Mouse (Mus musculus): ENCODE data around the gene Clec1b. TPM values are rescaled to one million over a fixed set of nuclear protein-coding genes. Genes with fewer than 3 reads are reported as not detected.

Gene Clec1b
- polyA plus RNA-seq, 1 experiment from 2014 or later, result 3.9 TPM

GRCm38 (mm10) chr6:129374937-129375471 is 22.1 kb upstream of the Clec1b start:
- no peak overlapping the region for H3K27ac ChIP-seq (ENCODE audit: low read length)
- no peaks in the 10 kb centered on the region for H3K27me3 ChIP-seq (ENCODE audit: control insufficient read depth, insufficient read depth, low read length)
- WGBS, result 62% methylated on average over 2 of the region's 2 CpGs
- H3K4me1 ChIP-seq (ENCODE audit: control insufficient read depth, insufficient read depth, low read length), result no peaks in the 10 kb centered on the region
- no peak overlapping the region for H3K4me3 ChIP-seq (ENCODE audit: low read length)
- ATAC-seq (replicated peaks; ENCODE audit: extremely low read depth, insufficient read depth, low FRiP score), result no peak
- H3K36me3 ChIP-seq (ENCODE audit: control insufficient read depth, insufficient read depth), result no peaks in the 10 kb centered on the region
- H3K9me3 ChIP-seq (replicated peaks; ENCODE audit: control insufficient read depth, low read length), result peaks cover 5% of the 10 kb centered on the region; the same call in 1 of the 2 replicates
- no peak overlapping the region for H3K9ac ChIP-seq (ENCODE audit: low read length)
- no peak overlapping the region for H3K4me2 ChIP-seq (ENCODE audit: low read depth, low read length)

GRCm38 (mm10) chr6:129380454-129380853 is 16.6 kb upstream of the Clec1b start:
- no peak overlapping the region for H3K9ac ChIP-seq (ENCODE audit: low read length)
- H3K4me3 ChIP-seq (ENCODE audit: low read length), result no peak overlapping the region
- H3K27ac ChIP-seq (ENCODE audit: low read length), result no peak overlapping the region
- no peaks in the 10 kb centered on the region for H3K36me3 ChIP-seq (ENCODE audit: control insufficient read depth, insufficient read depth)
- ATAC-seq (replicated peaks; ENCODE audit: extremely low read depth, insufficient read depth, low FRiP score), result no peak
- 62% methylated on average over 4 of the region's 4 CpGs for WGBS
- no peak overlapping the region for H3K4me2 ChIP-seq (ENCODE audit: low read depth, low read length)
- peaks cover 5% of the 10 kb centered on the region; the same call in 1 of the 2 replicates for H3K9me3 ChIP-seq (replicated peaks; ENCODE audit: control insufficient read depth, low read length)
- H3K4me1 ChIP-seq (ENCODE audit: control insufficient read depth, insufficient read depth, low read length), result no peaks in the 10 kb centered on the region
- H3K27me3 ChIP-seq (ENCODE audit: control insufficient read depth, insufficient read depth, low read length), result no peaks in the 10 kb centered on the region

- H3K4me2 ChIP-seq (ENCODE audit: low read depth, low read length), result no peak overlapping the region
- no peaks in the 10 kb centered on the region for H3K4me1 ChIP-seq (ENCODE audit: control insufficient read depth, insufficient read depth, low read length)
- no peaks in the 10 kb centered on the region for H3K27me3 ChIP-seq (ENCODE audit: control insufficient read depth, insufficient read depth, low read length)
- 50% methylated on average over 1 of the region's 1 CpGs for WGBS
- no peak for ATAC-seq (replicated peaks; ENCODE audit: extremely low read depth, insufficient read depth, low FRiP score)
- no peak overlapping the region for H3K4me3 ChIP-seq (ENCODE audit: low read length)
- no peak overlapping the region for H3K9ac ChIP-seq (ENCODE audit: low read length)
- no peak overlapping the region for H3K27ac ChIP-seq (ENCODE audit: low read length)
- no peaks in the 10 kb centered on the region for H3K36me3 ChIP-seq (ENCODE audit: control insufficient read depth, insufficient read depth)
- H3K9me3 ChIP-seq (replicated peaks; ENCODE audit: control insufficient read depth, low read length), result no peaks in the 10 kb centered on the region
Measured at GRCm38 (mm10) chr6:129381736-129382135, 15.4 kb upstream of the Clec1b start.

GRCm38 (mm10) chr6:129383466-129383865 is 13.6 kb upstream of the Clec1b start:
- 65% methylated on average over 3 of the region's 3 CpGs for WGBS
- Histone ChIP-seq H3K27me3 (ENCODE audit: control insufficient read depth, insufficient read depth, low read length) (no peaks in the 10 kb centered on the region), H3K4me2 (ENCODE audit: low read depth, low read length) (no peak overlapping the region), H3K4me3 (ENCODE audit: low read length) (no peak overlapping the region), H3K4me1 (ENCODE audit: control insufficient read depth, insufficient read depth, low read length) (no peaks in the 10 kb centered on the region), H3K9me3 (replicated peaks; ENCODE audit: control insufficient read depth, low read length) (no peaks in the 10 kb centered on the region), H3K36me3 (ENCODE audit: control insufficient read depth, insufficient read depth) (no peaks in the 10 kb centered on the region), H3K27ac (ENCODE audit: low read length) (no peak overlapping the region), H3K9ac (ENCODE audit: low read length) (no peak overlapping the region)
- no peak for ATAC-seq (replicated peaks; ENCODE audit: extremely low read depth, insufficient read depth, low FRiP score)

- no peak for ATAC-seq (replicated peaks; ENCODE audit: extremely low read depth, insufficient read depth, low FRiP score)
- Histone ChIP-seq H3K27me3 (ENCODE audit: control insufficient read depth, insufficient read depth, low read length) (no peaks in the 10 kb centered on the region), H3K36me3 (ENCODE audit: control insufficient read depth, insufficient read depth) (no peaks in the 10 kb centered on the region), H3K9ac (ENCODE audit: low read length) (no peak overlapping the region), H3K4me2 (ENCODE audit: low read depth, low read length) (no peak overlapping the region), H3K9me3 (replicated peaks; ENCODE audit: control insufficient read depth, low read length) (no peaks in the 10 kb centered on the region), H3K4me1 (ENCODE audit: control insufficient read depth, insufficient read depth, low read length) (no peaks in the 10 kb centered on the region), H3K27ac (ENCODE audit: low read length) (no peak overlapping the region), H3K4me3 (ENCODE audit: low read length) (no peak overlapping the region)
- WGBS, result 72% methylated on average over 4 of the region's 4 CpGs
Measured at GRCm38 (mm10) chr6:129385000-129385399, 12.1 kb upstream of the Clec1b start.

GRCm38 (mm10) chr6:129385774-129386173 is 11.3 kb upstream of the Clec1b start, which contains the start of gene Clec12b:
Gene Clec12b, minus strand, starts transcription at chr6:129385874.
- no peak within 1 kb of the TSS for H3K4me3 ChIP-seq (ENCODE audit: low read length)
- no peaks in the 10 kb centered on the region for H3K4me1 ChIP-seq (ENCODE audit: control insufficient read depth, insufficient read depth, low read length)
- H3K9ac ChIP-seq (ENCODE audit: low read length), result no peak within 1 kb of the TSS
- 76% methylated on average over 2 of the region's 2 CpGs for WGBS
- H3K36me3 ChIP-seq (ENCODE audit: control insufficient read depth, insufficient read depth), result no peaks in the 10 kb centered on the region
- H3K27me3 ChIP-seq (ENCODE audit: control insufficient read depth, insufficient read depth, low read length), result no peaks in the 10 kb centered on the region
- ATAC-seq (replicated peaks; ENCODE audit: extremely low read depth, insufficient read depth, low FRiP score), result no peak
- H3K9me3 ChIP-seq (replicated peaks; ENCODE audit: control insufficient read depth, low read length), result no peaks in the 10 kb centered on the region
- no peak within 1 kb of the TSS for H3K27ac ChIP-seq (ENCODE audit: low read length)
- H3K4me2 ChIP-seq (ENCODE audit: low read depth, low read length), result no peak within 1 kb of the TSS

- Histone ChIP-seq H3K27me3 (ENCODE audit: control insufficient read depth, insufficient read depth, low read length) (no peaks in the 10 kb centered on the region), H3K4me3 (ENCODE audit: low read length) (no peak overlapping the region), H3K4me1 (ENCODE audit: control insufficient read depth, insufficient read depth, low read length) (no peaks in the 10 kb centered on the region), H3K9ac (ENCODE audit: low read length) (no peak overlapping the region), H3K36me3 (ENCODE audit: control insufficient read depth, insufficient read depth) (no peaks in the 10 kb centered on the region), H3K27ac (ENCODE audit: low read length) (no peak overlapping the region), H3K9me3 (replicated peaks; ENCODE audit: control insufficient read depth, low read length) (no peaks in the 10 kb centered on the region), H3K4me2 (ENCODE audit: low read depth, low read length) (no peak overlapping the region)
- no peak for ATAC-seq (replicated peaks; ENCODE audit: extremely low read depth, insufficient read depth, low FRiP score)
- WGBS, result 13% methylated on average over 2 of the region's 2 CpGs
Measured at GRCm38 (mm10) chr6:129393087-129393720, 3.9 kb upstream of the Clec1b start.

- H3K4me1 ChIP-seq (ENCODE audit: control insufficient read depth, insufficient read depth, low read length), result no peaks in the 10 kb centered on the region
- WGBS, result 72% methylated on average over 6 of the region's 6 CpGs
- H3K4me3 ChIP-seq (ENCODE audit: low read length), result no peak overlapping the region
- no peaks in the 10 kb centered on the region for H3K36me3 ChIP-seq (ENCODE audit: control insufficient read depth, insufficient read depth)
- H3K4me2 ChIP-seq (ENCODE audit: low read depth, low read length), result no peak overlapping the region
- H3K9me3 ChIP-seq (replicated peaks; ENCODE audit: control insufficient read depth, low read length), result no peaks in the 10 kb centered on the region
- ATAC-seq (replicated peaks; ENCODE audit: extremely low read depth, insufficient read depth, low FRiP score), result no peak
- no peak overlapping the region for H3K27ac ChIP-seq (ENCODE audit: low read length)
- no peak overlapping the region for H3K9ac ChIP-seq (ENCODE audit: low read length)
- H3K27me3 ChIP-seq (ENCODE audit: control insufficient read depth, insufficient read depth, low read length), result no peaks in the 10 kb centered on the region
Measured at GRCm38 (mm10) chr6:129393732-129394131, 3.4 kb upstream of the Clec1b start.

GRCm38 (mm10) chr6:129399945-129400344 is 2.8 kb downstream of the Clec1b start:
- no peaks in the 10 kb centered on the region for H3K27me3 ChIP-seq (ENCODE audit: control insufficient read depth, insufficient read depth, low read length)
- H3K4me1 ChIP-seq (ENCODE audit: control insufficient read depth, insufficient read depth, low read length), result peaks cover 6% of the 10 kb centered on the region
- no peaks in the 10 kb centered on the region for H3K36me3 ChIP-seq (ENCODE audit: control insufficient read depth, insufficient read depth)
- no peak overlapping the region for H3K9ac ChIP-seq (ENCODE audit: low read length)
- WGBS, result 37% methylated on average over 6 of the region's 6 CpGs
- peak; percentile 58 for ATAC-seq (replicated peaks; ENCODE audit: extremely low read depth, insufficient read depth, low FRiP score)
- H3K4me2 ChIP-seq (ENCODE audit: low read depth, low read length), result no peak overlapping the region
- H3K9me3 ChIP-seq (replicated peaks; ENCODE audit: control insufficient read depth, low read length), result no peaks in the 10 kb centered on the region
- no peak overlapping the region for H3K4me3 ChIP-seq (ENCODE audit: low read length)
- 0 out of 2 replicates have a peak overlapping the region, but pooled peaks have one; percentile 42 for H3K27ac ChIP-seq (ENCODE audit: low read length)
